Mouse (Mus musculus) ovary, postnatal 10 days (tissue): Measurements from ENCODE around the gene Plxna4.

Source experiments
- DNase-seq: peaks from one replicate; pipeline ENCODE4 v3.0.0; 2022; ENCODE audit warnings: low spot score

The Plxna4 gene

DNA sequence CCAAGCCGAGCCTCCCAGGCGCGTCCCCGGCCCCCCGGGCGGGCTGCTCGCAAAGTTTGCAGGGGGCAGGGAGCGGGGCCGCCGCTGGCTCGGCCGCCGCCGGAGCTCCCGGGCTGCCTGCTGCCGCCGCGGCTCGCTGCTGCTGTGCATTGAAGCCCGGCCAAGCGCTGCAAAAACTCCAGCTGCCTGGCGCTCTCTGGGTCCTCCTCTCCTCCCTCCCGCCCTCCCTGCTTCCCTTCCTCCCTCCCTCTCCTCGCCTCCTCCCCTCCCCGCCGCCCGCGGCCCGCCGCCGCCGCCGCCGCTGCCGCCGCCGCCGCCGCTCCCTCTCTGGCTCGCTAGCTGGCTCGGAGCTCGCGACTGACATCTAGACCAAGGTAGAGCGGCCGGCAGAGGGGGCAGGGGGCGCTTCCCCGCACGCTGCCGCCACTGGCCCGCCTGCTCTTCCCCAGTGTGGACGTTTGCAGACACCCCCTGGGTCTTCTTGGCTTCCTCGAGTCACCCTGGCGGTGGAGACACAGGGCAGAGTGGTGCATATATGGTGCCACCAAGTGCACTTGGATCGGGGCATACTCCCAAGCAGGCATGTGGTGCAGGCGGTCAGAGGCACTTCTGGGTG lies at the start of gene Plxna4:
Gene Plxna4, minus strand, starts transcription at position 137 of the 616 bp plus-strand sequence.
- peak; percentile 31 for DNase-seq

DNA sequence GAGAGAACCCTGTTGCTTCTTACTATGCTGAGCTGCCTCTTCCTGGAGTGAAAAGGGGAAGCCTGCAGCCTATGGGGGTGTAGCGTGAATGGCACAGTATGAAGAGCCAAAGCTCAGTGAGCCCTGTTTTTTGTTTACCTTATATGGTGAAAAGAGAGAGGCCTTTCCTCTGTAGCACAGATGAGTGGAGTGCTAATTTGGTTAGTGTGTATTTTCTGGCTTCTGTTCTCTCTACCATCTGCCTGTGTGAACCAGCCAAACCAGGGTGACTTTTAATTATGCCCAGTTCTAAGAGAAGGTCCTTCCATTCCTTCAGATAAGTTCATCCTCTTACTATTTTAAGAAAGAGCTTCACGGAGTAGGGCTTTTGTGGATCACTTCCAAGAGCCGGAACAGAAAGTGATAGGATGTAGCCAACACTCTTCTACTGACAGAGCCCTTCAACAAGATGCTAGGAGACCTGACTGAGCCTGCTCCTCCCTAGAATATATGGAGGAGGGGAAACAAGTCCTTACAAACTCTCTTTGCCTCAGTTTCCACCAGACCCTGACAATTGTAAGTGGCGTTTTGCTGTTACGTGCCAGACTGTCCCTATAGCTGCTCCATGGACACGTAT lies 49.7 kb upstream of the Plxna4 start:
- no peak for DNase-seq

DNA sequence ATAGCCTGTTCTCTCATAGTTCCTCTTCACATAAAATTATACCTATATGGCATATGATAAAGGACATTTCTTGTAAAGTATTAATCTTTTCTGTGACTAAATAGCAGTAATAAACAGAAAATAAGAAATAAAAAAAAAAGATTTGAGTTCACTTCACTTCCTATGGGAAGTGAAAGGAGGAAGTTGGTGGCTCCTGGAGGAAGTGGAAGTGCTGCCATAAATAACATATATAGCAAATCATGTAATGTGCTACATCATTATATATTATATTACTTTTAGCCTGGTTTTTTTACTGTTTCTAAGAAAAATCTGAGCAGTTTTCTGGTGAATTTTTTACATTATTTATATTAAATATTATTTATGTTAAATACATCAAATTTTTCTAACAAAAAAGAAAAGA lies 22.7 kb upstream of the Plxna4 start:
- no peak for DNase-seq

DNA sequence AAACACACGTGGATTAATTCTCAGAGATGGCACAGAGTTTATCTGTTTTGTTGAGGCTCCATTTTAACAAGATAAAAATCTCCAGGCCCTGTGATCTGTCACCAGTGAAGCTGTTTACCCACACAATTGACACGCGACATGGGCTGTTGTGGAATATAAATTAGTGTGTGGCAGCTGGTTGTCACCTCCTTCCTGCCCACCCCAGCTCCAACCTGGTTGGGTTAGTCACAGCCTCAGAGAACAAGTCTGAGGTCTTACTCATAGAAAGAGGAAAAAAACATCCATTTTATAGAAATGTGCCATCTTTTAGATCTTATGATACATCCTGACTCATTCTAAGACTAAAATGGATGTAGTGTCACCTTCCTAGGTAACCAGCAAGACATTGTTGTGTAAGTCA lies 18.8 kb upstream of the Plxna4 start:
- no peak for DNase-seq

DNA sequence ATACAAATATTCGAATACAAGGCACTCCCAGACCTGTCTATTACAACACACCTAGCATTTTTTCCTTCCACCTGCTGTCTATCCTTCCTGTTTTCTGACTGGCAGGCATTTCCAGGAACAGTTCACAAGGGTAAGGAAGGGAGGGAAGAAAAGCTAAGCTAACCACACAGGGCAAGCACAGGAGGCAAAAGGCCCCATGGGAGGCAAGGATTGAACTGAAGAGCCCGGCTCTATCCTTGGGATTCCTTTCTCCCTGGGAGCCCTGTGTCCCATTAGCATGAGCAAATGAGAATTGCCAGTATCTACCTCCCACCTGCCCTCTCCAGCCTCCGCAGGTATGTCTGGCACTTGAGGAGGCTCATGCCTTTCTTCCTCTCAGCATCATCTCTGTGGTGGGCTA lies 17.6 kb upstream of the Plxna4 start:
- DNase-seq = no peak

DNA sequence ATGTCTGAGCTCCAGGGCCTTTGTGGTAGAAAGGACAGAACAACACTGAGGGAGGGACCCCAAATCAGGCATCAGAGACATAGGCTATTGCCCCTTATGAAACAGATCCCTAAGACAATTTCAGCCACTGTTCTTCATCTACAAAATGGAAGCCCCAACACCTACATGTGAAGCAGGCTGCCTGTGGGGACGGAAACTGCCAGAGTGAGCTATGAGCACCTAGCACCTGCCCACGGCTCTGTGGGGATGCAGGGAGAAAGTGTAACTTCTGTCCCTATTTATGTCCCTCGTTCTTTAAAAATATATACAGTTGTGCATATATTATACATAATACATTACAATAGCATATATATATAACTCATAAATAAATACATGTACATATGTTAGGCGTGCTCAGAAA lies 16.9 kb upstream of the Plxna4 start:
- no peak for DNase-seq

DNA sequence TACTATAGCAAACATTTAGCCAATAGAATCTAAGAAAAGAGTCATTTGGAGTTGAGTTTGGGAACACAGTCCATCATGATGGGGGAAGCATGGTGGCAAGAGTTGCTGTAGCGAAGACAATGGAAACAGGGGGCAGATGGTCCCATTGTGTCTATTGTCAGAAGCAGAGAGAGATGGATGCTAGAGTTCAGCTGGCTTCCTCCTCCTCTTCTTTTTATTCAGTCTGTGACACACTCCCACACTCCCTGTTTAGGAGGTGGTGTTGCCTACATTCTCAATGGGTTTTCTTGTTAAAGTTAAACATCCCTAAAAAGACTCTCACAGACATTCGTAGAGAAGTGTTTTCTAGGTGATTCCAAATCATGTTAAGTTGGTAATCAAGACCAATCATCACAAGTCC lies 14.1 kb upstream of the Plxna4 start:
- DNase-seq = no peak

DNA sequence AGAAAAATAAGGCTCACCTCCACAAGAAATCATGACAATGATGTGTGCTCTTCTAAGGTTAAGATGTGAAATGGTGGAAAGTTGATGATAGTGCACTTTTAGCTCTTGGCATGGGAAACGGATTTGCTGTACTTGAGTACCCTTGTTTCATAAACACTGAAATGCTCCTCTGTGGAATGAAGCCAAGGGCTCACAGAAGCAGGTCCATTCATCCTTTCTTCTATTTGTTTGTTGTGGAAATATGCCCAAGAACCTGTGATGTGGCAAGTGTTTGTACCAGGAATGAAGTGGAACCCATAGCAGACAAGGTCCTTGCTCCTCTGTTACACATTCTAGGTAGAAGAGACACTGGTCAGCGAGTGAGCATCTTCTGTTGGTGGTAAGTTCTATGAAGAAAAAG lies 13.3 kb upstream of the Plxna4 start:
- no peak for DNase-seq

DNA sequence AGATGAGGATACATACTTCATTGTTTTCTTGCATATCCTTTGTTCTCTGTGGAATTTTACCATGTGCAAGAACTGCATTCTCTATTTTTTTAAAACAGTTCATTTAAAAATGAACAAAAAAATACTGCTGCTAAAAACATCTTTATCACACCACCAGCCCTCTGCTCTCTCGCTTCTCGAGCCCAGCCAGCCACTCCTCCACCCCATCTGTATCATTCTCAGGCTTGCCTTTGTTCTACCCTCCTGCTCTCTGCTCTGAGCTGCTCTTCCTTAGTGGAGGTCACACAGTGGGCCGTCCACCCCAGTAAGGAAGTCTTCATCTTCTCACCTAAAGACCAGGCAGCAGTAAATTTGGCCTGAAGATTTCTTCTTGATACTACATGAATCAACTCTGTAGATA lies 7.6 kb upstream of the Plxna4 start:
- DNase-seq = no peak

DNA sequence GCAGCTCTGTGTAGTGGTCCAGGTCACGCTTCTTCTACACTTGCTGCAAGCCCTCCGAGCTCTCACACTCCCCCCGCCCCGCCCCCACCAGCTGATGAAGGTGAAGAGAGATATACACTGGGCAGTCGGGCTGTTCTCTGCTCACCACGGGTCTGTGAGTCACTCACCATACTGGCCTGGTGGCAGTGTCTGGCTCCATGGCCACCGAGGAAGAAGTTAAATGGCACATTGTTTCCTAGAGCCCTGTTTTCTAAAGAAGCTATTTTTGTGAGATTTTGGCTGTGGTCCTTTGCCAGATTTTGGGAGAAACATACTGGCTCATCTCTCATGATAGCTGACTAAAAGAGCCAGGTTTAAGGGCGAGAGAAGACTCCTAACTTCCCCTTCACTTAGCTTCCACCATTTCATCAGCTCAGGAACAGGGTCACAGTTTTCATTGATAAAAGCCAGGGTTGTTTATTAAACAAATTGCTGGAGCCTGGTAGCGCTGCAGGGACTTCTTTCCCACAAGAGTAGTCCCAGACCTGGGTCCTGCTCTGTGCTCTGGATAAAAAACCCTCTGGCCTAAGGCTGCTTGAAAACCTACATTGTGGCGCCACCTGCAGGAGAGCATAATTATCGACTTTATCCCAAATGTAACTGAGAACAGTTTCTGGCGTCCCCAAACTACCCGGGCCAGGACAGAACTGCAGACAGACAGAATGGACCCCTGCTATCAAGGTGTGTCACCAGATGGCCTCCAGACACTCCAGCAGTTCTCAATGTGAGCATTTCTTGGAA lies 3.2 kb upstream of the Plxna4 start:
- peak; percentile 58 for DNase-seq

DNA sequence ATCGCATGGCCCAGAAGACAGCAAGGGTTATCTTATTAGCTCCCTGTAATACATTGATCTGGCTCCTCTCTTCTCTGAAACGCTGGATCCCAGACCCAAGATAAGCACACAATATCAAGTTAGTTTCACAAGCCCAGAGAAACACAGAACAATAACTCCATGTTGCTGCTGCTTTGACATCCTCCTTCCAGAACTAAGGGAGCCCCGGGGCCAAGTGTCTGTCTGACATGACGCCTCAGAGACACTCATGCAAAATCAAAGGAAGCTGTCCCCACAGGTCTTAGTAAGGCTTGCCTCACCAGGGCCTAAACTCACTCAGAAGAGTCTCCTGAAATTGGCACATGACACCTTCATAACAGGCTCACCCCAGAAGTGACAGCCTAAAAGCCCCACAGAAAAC lies 1.6 kb upstream of the Plxna4 start:
- DNase-seq = no peak

DNA sequence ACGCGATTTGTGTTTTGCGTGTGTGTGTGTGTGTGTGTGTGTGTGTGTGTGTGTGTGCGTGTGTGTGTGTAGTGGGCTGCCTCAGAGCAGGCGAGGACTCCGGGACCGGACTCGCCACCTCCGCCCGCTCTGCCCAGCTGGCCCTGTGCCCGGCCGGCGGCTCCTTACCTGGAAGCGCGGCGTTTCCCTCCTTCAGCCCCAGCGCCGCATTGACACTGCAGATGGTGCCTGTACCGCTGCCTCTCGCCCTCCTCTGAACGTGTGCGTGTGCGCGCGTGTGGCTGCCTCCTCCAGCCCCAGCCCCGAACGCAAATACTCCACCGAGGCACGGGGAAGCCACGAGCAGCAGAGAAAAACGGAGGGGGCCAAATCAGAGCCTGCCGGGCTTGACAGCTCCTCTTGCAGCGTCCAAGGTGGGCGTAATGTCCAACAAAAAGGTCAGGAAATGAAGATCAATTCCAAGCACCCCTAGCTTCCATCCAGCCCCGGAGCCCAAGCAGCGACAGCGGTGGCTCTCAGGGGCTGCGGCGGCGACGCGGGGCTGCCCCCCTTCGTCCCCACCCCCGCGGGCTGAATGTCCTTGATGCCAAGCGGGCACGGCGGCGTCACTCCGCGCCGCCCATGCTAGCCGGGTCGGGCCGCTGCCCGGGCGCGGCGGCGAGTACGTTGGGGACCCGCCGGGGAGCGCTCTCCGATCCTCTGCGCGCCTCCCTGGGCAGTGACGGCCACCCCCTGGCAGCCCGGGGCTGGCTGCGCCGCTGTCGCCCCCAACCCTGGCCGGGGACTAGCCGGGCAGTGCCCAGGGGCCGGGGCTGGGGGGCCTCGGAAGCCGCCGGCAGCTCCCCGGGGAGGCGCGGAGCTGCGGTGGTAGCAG lies 619 bp downstream of the Plxna4 start:
- DNase-seq = peak; percentile 21

DNA sequence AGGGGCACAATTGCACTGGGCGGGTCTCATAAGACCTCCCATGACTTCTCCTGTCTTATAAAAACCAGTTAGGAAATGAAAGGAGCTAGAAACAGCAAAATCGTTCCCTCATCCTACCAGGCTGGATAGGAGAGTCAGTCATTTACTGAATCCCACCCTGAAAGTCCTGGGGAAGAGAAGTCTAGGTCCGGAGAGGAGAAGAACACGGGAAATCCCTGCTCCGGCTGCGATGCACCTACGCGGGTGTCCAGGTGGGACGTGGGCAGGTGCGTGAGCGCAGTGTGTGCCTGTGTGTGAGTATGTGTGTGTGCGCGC lies 1.2 kb downstream of the Plxna4 start:
- no peak for DNase-seq

DNA sequence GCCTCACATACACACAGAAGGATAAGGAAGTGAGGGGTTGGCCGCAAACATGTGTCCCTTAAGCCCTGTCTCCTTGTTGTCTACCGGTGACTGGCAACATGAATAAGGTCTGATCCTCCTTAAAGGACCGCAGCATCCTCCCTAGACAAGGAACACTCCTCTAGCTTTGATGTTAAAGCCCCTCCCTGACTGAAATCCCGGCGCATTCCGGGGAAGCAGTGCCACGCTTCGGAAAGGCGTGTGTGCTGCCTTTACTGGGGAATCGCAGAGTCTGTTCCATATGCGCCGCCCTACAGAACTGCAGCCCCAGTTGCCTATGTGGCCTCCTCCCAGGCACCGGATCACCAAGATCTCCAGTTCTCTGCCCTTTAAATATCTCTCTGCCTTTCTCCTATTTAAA lies 1.6 kb downstream of the Plxna4 start:
- no peak for DNase-seq

DNA sequence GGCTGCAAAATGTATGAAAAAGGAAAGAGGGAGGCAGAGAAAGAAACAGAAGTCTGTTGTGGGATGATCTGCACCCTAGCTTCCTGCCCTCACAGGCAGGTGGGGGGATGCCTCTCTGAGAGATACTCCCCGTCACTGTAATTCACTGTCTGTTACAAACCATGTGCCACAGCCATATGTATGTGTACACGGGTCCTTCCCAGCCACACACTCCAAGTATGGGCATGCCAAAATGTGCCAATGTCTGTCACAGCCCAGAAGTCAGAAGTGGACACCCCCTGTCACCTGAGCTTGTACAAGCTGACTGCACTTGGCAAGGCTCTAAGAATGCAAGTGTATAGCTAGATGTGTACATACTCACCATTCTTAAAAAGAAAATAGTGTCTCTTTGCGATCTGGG lies 2.8 kb downstream of the Plxna4 start:
- DNase-seq = no peak

DNA sequence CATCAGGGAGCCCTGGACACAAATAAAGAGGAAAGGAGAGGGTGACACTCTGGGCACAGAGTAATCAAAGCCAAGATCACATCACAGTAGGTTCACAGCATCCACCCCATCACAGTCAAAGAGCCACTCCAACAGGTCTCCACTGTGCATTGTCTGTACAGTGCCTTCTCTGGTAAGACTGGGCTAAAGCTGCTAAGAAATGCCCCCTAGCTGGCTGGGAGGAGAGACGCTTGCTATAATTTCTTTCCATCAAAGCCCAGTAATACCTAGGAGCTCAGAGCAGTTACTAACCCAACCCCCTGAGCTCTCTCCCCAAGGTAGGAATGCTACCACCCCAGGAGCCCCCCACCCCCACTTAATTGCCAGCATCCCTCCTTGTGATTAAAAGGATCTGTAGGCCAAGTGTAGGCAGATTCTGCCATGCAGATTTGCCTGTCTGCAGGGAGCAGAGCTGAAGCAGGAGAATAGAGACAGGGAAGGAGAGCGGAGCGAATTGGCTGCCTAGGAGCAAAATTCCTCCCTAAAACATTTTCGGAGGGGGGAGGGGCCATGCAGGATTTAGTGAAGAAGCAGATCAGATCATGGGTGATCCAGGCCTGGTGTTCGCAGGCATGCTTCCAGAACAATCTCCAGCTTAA lies 3.6 kb downstream of the Plxna4 start:
- no peak for DNase-seq

DNA sequence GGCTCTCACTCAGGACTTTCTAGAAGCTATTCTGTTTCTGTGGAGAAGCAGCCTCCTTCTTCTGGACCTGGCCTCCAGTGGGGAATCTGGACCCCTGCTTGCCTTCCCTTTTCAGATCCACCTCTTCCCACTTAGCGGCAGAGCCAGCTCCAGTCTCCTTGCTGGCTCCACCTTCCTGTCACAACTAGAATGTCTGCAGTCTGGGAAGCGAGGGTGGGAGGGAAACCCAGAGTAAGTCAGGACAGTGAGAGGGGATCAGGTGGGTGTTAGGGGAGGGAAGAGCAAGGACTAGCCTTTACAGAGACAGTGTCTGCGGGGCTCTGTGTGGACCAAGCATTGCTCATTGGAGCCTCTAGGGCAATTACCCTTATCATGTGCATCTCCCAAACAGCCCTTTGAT lies 4.4 kb downstream of the Plxna4 start:
- no peak for DNase-seq

DNA sequence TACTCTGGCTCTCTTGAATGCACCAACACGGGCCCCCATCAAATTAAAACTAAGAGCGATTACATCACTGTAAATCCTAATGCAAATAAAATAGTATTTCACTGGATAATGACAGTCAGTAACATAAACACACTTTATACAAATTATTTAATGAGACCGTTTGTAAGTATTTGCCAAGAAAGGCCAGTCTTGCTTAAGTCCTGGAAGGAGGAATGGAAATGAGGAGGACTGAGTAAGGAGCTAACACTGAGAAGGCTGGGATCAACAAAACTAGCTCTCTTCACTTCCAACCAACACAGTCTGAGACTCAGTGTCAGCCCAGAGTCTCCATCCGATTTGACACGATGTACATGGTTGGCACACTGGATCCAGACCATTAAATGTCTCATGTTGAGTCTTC lies 16.5 kb downstream of the Plxna4 start:
- DNase-seq = no peak

DNA sequence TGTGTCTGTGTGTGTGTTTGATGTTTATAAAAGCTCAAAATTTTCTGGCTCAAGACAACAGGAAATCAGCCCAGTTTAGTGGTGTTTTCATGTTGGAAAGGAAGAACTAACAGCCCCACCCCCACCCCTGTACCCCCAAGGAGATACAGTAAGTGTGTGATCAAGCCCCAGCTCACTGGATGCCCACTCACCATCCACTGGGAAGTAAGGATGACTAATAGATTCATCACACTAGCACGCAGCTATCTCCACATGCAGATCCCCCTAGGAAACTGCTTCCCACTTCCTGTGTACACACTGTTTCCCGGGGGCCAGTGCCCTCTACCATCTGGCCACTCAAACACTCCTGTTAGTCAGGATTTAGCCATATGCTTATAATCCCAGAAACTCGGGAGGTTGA lies 17.5 kb downstream of the Plxna4 start:
- DNase-seq = no peak

DNA sequence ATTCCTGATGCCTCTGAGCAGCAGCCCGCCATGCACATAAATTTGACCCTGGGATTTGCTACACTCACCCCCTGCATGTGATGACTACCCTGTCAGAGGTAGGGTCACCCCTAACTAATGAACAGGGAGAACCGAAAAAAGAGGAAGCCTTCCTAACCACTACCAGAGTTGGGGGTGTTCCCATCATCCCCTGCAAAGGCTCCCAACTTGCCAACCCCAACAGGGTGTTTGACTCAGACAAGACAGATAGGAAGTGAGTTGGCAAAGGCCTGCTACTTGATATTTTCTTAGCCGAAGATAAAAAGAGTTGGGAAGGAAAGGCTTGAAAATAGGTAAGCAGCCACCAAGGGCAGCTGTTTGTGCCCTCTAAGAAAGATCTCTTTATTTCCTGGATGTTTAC lies 18.1 kb downstream of the Plxna4 start:
- DNase-seq = no peak

DNA sequence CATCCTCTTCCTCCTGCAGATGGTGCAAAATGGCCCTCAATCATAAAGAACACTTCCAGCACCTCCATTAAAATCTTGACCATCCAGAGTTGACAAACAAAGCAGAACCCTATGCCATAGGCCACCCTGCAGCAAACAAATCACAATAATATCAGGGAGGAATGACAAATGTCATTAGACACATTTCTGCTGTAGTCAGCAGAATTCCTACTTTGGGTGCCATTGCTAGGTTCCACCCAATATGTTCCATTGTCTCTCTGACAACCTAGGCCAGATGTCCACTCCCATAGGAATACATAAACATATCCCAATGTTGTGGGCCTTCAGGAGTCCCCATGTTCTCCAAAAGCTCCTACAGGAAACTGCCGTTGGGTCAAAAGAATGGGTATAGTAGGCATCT lies 41.1 kb downstream of the Plxna4 start:
- no peak for DNase-seq

DNA sequence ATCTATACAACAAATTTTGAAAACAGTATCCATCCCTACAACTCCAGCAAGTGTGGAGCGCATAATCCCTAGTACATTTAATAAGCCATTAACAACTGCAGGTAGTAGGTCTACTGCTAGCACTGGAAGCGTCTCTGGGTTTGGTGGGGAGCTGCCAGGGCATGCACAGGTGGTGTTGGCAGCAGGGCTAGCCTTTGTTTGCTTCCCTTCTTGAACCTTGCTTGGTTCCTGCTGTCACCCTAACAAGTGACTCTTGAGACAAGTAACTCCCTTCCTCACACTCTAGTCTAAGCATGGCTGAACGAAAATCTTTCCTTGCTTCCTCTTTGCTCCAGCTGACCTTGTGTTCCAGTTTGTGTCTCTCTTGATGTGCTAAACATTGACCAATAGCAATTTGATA lies 44.0 kb downstream of the Plxna4 start:
- no peak for DNase-seq
